Mouse (Mus musculus): ENCODE results near the gene Gm37240.

Gm37240 gene

DNA sequence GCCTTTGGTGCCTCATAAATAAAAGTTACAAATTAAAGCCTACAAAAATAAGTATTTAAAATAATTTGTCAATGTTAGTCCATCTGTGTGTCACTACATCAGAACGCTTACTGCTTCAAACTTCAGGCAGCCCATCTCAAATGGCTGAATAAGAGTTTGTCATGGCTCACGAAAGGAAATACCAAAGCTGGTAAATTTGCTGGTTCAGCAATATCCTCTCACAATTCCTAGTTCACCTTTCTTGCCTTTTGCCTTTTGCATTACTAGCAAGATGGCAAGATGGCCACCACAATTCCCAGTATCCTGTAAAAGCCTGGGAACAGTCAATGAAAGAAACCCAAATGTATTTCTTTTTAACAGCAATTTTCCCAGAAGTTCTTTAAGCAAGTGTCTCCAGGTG, 718.5 kb downstream of the Gm37240 start:
- DNase-seq = no peak

- no peak for DNase-seq
Measured at GRCm38 (mm10) chr3:85164931-85165330, 722.4 kb downstream of the Gm37240 start.

GRCm38 (mm10) chr3:85163396-85163795, 723.9 kb downstream of the Gm37240 start:
- no peak for DNase-seq

GRCm38 (mm10) chr3:85162430-85162829, 724.9 kb downstream of the Gm37240 start:
- no peak for DNase-seq

GRCm38 (mm10) chr3:85160816-85161215, 726.5 kb downstream of the Gm37240 start:
- no peak for DNase-seq

GRCm38 (mm10) chr3:85159631-85160030, 727.7 kb downstream of the Gm37240 start:
- DNase-seq = no peak

- no peak for DNase-seq
Measured at GRCm38 (mm10) chr3:85148816-85149215, 738.5 kb downstream of the Gm37240 start.

DNA sequence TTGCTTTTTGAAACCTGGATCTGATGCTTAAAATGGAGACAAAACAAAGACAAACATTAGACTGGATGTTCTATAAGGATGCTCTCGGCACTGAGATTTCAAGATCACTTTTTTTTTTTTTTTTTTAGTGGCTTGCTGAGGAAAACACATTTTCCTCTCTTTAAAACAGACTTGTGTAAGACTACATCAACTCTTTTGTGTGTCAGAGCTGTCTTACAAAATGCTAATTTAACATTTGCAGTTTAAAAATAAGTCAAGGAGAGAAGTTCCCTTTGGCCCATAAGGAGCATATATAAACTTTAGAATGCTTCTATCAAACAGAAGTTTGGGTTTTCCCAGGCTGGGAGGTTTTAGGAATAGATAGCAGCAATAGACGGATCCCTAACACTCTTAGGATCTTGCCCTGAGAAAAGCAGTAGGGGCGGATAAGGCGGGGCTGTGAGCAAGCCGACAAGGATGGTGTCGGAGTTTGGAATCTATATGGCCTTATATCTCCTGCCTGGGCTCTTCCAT, 739.2 kb downstream of the Gm37240 start:
- DNase-seq = no peak

DNA sequence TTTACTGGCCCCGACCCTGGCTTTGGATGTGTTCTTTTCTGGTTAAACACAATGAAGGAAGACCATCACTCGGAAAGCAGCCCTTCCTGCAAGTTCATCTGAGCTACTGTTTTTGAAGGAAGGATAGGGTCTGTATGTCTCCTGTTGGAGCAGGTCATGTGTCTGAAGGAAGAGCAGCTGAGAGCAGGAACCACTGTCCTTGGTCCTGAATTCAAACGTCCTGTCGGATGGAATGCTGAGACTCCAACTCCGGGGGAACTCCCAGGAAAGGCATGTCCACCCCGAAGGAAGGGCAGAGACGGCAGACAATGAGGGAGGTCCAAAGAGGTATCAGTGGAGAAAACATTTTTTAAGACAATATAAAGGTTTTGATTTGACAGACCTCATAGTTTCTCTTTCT, 741.8 kb downstream of the Gm37240 start:
- DNase-seq = peak; percentile 3

DNA sequence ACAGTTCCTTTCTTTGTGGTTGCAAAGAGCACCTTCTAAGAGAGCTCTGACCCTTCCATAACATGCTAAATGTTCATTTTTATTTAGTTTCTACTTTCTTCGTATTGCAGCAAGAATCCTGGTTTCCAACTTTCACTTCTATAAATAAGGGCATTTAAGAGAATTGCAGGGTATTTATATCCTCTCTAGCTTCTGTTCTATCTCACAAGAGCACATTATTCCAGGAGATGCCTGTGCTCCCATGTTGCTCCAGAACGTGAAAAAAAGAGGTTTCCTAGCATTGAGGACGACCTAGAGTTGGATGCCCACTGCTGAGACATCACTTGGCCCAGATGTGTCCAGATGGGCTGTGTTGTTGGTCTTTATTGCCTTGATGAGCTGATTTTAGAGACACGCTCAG, 742.2 kb downstream of the Gm37240 start:
- no peak for DNase-seq

GRCm38 (mm10) chr3:85144425-85144824, 742.9 kb downstream of the Gm37240 start:
- DNase-seq = no peak

DNA sequence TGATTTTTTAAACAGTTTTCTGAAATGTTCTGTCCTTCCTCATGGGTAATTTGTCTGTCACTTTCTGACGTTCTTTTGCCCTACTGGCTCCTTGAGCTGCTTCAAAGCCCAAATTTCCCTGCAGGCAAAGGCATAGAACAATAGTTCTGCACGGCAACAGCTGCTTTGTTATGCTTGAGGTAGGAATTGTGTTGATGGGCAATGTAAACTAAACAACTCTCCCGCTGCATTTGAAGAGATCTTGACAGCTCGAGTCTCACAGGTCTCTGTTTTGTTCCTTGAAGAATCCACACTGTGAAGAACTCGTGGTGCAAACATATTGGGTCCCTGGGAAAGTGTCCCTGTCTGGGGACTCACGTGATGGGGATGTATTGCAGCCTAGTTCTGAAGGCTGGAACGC, 746.8 kb downstream of the Gm37240 start:
- DNase-seq = no peak

DNA sequence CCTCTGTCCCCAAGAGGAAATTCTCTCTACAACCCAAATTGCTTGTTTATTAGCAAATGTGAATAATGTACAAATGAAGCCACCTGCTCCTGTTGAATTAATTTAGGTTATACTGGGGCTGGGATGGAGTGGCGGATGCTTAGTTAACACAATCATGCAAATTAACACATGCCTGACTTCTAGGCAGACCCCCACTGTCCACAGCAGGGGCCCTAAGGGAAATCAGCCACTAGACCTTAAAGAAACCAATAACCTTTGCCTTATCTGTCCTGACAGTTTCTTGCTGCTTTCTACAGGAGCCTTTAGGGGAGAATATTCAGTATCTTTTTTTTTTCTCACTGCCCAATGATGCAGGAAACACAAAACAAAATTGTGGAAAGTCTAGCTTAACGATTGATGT, 748.9 kb downstream of the Gm37240 start:
- DNase-seq = no peak

DNA sequence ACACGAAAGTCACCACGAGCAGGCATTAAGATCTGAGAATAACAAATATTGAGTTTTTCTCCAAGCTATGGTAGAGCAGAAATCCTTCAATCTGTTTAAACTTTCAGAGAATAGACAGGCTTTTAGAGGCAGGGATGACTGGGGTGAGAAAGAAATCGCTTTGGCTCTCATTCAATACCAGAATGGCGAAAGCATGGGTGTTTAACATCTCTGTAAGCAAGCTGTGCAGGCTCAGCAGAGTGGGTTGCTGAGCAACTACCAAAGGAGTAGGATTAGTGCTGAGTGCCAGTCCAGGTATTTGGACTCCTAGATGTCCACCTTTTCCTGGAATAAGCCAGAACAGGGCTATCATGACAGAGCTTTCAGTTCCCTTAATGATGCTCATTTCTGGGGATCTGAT, 753.8 kb downstream of the Gm37240 start:
- DNase-seq = no peak

DNA sequence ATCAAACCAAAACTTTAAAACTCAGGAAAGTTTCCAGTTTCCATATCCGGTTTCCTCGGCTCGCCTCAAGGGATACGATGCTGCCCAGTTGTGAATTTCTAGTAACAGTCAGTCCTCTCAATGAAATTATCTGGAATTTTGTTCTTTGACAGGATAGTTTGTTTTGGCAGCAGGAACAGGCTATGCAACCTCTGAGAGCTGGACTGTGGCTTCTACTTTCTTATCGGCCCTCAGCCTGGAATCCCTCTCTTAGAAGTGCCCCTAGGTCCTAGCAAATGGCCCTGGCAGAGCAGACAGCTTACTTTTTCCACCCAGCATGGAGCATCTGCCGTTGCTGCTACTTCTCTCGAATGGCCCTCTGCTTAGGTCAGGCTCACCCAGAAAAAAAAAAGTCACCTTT, 755.4 kb downstream of the Gm37240 start:
- no peak for DNase-seq

DNA sequence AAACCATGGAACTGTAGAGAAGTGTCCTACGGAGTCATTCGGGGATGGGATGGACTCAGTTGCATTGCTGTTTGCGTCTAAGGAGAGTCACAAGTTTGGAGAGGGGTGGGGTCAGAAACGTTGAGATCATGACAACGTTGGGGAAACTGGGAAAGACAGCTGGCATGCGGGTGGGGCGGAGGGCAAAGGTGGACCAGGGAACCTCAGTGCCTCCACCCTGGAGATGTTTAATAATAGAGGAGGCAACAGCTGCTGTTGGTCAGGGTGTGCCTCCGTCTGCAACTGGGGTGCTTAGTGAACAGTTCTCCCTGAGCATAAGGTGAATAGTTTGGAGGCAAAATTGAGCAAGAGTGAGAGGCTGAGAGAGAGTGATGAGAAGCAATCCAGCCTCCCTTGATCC, 758.8 kb downstream of the Gm37240 start:
- no peak for DNase-seq

DNA sequence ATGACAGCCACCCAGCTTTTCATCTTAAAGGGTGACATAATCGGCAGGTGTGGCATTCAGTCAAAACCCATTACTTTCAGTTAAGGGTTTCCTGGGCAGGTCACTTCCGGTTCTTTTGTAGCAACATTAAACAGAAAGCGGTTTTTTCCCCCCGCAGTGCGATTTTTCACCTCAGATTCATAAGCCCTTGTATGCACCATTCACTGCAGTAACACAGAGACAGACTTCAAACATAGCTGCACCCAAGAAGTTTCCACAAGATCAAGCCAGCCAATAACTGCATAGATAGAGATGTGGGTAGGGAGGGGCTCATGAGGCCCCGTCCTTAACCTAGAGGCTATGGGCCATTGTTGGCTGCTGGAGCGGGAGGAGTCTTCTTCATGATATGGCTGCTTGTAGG, 760.3 kb downstream of the Gm37240 start:
- no peak for DNase-seq

DNA sequence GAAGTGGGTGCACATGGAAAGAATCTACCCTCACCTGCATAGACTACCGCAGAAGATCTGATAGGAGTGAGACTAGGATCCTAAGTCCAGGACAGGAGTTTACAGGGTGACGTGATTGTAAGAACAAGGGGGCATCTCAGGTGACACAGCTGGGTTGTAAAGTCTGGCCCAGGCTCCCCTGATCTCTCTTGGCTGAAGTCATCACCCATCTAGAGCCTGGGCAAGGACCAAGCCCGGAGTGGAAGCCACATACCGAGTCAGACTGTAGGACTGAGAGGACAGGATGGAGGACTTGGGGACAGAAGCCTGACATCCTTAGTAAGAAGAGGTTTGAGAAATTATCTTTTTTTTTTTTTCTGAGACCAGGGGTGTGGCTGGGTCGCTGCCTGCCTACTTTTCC, 761.8 kb downstream of the Gm37240 start:
- DNase-seq = no peak

DNA sequence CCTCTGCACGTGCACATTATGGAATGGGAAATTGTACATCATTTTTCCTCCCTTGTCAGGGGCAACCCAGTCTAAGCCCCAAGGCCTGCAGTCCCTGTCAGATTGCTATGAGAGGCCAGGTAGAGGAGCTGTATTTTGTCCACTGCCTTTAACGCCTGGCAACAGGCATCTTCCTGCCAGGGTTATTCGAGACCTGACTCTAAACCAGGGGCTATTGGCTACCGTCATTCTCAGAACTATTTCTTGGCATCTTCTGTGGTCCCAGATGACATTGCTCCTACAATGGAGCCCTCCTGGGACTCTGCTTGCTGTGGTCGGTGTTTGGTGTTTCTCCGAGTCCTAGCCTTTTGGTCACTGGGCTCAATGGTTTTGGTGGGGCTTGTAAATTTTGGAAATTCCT, 762.4 kb downstream of the Gm37240 start:
- DNase-seq = no peak

DNA sequence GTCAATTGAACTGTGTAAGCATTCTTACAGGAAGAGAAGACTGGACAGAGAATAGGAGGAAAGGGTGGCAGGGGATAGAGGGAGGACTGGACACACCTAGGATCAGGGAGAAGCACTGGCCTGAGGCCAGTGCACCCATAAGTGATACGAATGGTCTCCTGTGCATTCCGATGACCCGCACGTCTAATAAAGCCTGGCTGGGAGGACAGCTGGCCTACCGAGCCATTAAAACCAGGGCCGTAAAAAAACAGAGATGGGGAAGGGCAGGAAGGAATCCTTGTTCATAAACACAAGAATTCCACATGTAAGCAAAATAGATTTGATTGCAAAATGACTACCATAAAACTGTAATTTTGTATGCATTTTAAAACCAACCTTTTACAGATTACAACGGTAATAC, 762.9 kb downstream of the Gm37240 start:
- no peak for DNase-seq

- DNase-seq = no peak
Measured at GRCm38 (mm10) chr3:85117702-85118101, 769.6 kb downstream of the Gm37240 start.

DNA sequence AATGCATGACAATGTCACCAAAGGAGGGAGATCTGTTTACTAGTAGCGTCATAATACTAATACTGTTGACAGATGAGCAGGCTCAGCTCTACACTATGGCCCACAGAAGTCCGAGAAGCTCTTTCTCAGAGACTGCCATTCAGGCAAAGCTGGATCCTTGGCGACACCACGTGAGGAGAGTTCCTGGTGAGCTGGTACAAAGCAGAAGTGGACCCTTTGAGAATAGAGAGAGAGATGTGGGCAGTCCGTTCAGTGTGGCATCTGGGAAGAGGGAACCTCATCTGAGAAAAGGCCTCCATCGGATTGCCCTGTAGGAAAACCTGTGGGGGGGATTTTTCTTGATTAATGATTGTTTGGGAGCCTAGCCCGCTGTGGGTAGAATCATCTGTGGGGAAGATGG, 770.3 kb downstream of the Gm37240 start:
- DNase-seq = no peak

DNA sequence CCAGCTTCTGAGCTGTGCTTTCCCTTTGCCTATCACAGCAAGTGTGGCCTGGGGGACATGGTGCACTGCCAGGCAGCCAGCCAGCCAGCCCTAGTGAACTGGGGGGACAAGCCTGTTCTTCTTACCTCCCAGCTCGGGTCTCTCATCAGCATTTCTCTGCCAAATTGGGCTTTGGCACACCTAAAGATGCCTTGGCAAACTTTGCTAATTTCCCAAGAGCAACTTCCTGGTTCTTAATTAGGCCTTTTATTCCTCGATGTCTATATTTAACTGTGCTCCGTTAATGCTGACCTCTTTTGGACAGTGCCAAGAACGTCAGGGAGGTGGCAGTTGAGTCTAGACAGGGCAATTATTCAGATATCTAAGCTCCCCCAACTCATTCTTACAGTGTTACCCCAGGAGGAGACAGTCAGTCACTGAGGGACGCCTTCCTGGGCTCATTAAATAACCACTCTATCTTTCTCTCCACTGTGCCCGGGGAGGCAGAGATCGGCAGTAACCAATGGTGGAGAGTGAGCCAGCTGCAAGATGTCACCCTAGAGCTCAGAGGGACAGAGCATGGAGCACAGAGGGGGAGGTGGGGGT, 771.3 kb downstream of the Gm37240 start:
- no peak for DNase-seq

- no peak for DNase-seq
Measured at GRCm38 (mm10) chr3:85113565-85113964, 773.8 kb downstream of the Gm37240 start.

DNA sequence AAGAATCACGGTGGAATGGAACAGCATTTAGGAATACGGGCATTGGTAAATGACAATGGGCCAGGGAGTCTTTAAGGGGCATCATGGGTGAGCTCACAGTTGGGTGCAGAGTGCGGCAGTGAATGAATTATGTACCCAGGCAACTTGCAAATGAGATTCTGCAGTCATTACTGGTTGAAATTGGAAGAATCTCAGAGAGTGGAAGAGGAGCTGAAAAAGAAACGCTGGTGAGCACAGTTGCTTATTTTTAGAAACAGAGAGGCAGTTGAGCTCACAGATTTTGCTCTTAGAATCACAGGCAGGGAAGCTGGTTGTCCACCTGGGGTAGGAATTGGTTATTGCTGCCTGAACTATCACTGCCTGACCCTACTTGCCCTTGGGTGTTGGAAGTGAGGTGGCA, 776.6 kb downstream of the Gm37240 start:
- no peak for DNase-seq

DNA sequence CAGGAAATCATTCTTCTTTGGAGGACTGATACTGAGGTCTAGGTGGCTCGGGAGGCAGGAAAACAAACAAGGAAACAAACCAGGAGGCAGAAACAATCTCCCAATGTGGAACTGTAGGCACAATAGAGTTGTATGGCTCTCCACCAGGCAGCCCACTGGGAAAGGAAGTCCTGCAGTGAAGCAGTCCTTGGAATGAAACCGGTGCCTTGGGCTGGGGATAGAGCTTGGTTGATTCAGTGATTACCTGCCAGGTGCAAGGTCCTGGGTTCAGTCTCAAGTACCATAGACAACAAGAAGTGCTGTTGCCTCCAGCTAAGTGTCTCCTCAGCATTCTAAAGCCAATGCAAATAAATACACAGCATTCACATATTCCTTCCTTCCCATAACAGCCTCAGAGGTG, 778.1 kb downstream of the Gm37240 start:
- no peak for DNase-seq
